Mouse (Mus musculus) hematopoietic stem cell, adult 5-6 weeks (primary cell): ENCODE measurements around the gene Kiss1r. TPM values are rescaled to one million over a fixed set of nuclear protein-coding genes. Genes with fewer than 3 reads are reported as not detected.

Experiments
- ATAC-seq, 2 experiments: fragments of 125-278 bp in 1 of 2; replicated peaks in 1 of 2; 2 replicates each; pipeline ENCODE4 v1.8.0; 2016 to 2017; ENCODE audit warnings: inconsistent platforms in 2 of 2, mild to moderate bottlenecking in 2 of 2, moderate number of reproducible peaks in 2 of 2, low read depth in 1 of 2, moderate TSS enrichment in 1 of 2; ENCODE audit not compliant: low FRiP score in 2 of 2, poor library complexity in 2 of 2, severe bottlenecking in 2 of 2, insufficient read depth in 1 of 2, low TSS enrichment in 1 of 2
- total RNA-seq: library from RNA; stranded (forward); fragments of 172-1452, 232-1000 nt; gene quantifications from 2 replicates; pipeline ENCODE4 v1.2.3, GENCODE M21; 2017

The Kiss1r gene
- total RNA-seq, 1 experiment from 2014 or later, result 0.10 TPM

DNA sequence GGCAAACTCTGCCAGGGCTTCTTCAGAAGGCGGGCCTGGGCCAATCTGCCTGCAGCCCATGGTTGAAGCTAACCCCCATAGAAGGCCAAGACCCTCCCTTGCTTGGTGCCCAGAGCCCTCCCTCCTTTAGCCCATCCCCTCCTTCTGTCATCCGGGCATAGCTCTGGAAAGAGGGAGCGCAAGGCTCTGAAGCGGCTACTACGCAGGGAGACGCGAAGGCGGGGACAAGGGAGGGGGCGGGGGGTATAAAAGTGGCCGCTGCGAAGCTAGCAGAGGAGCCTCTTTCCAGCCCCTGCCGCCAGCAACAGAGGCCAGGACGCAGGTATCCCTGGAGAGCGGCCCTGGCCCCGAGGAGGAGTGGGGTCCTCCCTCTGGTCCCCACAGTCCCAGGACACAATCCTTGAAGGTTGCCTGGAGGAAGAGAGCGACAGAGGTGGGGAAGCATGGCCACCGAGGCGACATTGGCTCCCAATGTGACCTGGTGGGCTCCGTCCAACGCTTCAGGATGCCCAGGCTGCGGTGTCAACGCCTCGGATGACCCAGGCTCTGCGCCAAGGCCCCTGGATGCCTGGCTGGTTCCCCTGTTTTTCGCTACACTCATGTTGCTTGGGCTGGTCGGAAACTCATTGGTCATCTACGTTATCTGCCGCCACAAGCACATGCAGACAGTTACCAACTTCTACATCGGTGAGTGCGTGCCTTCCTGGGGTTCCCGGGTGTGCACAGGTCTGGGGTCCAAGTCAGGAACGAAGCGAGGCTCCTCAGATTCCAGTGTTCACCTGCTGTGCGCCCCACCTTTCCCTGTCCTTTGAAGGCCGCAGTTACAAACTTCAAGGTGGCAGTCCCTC, 1.7 kb downstream of the Kiss1r start:
- ATAC-seq, result no peak

DNA sequence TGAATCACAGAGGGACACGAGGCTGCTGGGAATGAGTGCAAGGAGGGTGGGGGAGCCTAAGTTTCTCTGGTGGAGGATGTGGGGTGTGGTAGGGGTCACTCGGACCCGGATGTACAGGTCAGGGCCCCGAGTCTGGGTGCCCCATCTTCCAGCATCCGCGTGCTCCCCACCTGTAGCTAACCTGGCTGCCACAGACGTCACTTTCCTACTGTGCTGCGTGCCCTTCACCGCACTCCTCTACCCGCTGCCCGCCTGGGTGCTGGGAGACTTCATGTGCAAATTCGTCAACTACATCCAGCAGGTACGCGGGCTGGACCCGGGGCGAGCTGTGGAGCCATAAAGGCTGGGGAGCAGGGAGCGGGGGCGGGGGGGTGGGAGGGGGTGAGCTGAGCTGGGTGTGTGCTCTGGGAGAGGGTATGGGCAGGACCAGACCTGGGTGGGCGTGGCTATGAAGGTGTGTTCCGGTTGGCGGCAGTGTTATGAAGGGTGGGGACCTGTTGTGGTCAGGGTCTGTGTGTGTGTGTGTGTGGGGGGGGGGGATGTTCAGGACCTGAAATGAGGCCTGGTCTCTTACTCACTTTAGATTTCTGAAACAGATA, 2.6 kb downstream of the Kiss1r start:
- ATAC-seq, result no peak

DNA sequence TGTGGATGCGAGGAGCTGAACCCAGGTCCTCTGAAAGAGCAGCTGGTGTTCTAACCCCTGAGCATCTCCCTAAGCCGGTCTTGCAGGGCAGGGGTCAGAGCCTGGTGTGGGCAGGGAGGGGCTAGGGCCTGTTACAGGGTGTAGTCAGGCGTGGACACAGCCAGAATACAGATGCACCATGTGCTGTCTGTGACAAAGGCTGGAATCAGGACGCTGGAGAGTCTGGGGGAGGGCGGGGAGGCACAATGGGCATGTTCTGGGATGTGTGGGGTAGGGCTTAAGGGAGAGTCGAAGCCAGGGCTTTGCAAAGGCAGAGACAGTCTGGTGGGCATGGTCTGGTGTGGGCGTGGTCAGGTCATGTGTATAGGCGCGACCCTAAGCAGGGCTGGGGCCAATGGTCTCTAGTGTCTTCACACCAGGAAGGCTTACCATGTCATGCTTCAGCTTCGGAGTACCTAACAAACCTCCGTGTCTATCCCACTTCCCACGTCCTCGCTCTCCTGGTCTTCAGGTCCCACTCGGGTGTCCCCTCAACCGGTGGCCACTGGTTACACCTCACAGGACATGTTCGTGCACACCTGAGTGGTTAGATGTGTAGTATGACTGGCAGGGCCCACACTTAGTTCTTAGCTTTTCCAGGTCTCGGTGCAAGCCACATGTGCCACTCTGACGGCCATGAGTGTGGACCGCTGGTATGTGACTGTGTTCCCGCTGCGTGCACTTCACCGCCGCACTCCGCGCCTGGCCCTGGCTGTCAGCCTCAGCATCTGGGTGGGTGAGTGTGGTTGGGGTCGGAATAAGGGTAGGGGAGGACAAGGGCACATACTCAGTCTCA, 3.5 kb downstream of the Kiss1r start:
- no peak for ATAC-seq

DNA sequence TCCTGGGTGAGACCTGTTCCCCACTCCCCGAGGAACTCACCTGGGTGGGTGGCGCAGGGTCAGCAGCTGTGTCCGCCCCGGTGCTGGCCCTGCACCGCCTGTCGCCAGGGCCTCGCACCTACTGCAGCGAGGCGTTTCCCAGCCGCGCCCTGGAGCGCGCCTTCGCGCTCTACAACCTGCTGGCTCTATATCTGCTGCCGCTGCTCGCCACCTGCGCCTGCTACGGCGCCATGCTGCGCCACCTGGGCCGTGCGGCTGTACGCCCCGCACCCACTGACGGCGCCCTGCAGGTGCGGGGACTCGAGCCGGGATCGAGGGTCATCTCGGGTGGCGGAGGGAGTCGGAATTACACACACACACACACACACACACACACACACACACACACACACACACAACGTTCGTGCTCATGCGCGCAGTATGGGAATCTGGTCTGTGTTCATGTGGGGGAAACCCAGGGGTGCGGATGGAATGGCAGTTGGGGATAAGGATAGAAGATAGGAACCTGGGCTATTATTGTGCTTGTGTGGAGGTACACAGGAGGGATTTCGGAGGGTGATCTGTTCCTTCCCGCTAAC, 4.3 kb downstream of the Kiss1r start, which contains the start of gene R3hdm4:
Gene R3hdm4, minus strand, starts transcription at position 251 of the 578 bp plus-strand sequence.
- ATAC-seq, result no peak

DNA sequence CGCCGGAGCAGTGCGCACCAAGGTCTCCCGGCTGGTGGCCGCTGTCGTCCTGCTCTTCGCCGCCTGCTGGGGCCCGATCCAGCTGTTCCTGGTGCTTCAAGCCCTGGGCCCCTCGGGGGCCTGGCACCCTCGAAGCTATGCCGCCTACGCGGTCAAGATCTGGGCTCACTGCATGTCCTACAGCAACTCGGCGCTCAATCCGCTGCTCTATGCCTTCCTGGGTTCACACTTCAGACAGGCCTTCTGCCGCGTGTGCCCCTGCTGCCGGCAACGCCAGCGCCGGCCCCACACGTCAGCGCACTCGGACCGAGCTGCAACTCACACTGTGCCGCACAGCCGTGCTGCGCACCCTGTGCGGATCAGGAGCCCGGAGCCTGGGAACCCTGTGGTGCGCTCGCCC, 4.8 kb downstream of the Kiss1r start:
- no peak for ATAC-seq

DNA sequence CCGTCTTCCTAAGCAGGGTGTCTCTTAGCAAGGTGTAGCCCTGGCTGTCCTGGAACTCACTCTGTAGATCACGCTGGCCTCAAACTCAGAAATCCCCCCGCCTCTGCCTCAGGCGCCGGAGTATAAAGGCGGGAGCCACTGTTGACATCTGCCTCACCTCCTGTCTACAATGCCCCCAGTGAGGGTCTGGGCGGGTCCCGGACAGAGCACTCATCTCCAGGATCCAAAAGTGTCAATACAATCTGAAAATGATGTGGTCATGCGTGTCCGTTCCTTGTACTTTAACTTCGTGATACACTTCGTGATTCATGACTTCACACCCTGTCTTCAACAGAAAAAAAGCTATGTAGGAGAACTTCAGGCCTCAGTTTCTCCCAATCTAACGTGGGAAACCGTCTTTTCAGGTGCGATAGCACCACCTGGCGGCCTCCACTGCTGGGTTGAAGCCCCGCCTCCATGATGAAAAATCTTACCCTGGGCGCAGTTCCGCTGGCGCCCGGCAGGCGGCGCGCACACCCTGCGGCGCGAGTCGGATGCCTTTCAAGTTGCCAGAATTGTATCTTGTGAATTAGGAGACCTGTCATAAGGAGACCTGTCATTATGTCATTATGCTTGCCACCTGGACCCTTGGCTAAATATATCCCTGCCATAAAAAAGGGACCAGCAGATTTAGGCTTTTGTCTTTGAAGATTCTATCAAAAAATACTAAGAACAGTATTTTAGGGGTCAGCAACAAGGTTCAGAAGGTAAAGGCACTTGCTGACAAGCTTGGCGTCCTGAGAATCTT, 8.4 kb downstream of the Kiss1r start:
- peak; percentile 33 to 36; a peak in 2 of 4 replicates for ATAC-seq

DNA sequence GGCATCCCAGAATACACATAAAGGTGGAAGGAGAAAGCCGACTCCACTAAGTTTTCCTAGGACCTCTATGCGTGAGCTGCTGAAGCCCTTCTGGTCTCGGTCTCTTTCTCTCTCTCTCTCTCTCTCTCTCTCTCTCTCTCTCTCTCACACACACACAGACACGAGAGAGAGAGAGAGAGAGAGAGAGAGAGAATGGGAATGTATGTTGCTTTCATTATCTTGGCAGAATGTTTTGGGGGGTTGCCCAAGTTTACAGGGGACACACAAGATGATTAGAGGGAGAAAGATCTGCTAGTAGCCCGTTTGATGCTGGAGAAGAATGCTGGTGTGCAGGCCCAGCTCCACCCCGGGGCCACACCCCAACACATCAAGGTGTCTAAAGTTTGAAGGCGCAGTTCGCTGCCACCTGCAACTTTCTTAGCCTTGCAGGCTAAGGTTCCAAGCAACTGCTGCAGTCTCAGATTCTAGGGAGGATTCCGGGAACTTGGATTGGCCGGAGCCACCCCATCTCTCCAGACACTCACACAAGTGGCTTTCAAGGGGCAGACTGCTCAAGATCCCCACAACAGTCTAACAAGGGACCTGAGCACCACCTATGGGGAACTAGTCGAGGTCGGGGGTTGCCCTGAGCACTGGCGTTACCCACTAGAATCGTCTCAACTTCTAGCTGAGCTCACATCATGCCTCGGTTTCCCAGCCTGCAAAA, 9.2 kb downstream of the Kiss1r start:
- no peak for ATAC-seq

DNA sequence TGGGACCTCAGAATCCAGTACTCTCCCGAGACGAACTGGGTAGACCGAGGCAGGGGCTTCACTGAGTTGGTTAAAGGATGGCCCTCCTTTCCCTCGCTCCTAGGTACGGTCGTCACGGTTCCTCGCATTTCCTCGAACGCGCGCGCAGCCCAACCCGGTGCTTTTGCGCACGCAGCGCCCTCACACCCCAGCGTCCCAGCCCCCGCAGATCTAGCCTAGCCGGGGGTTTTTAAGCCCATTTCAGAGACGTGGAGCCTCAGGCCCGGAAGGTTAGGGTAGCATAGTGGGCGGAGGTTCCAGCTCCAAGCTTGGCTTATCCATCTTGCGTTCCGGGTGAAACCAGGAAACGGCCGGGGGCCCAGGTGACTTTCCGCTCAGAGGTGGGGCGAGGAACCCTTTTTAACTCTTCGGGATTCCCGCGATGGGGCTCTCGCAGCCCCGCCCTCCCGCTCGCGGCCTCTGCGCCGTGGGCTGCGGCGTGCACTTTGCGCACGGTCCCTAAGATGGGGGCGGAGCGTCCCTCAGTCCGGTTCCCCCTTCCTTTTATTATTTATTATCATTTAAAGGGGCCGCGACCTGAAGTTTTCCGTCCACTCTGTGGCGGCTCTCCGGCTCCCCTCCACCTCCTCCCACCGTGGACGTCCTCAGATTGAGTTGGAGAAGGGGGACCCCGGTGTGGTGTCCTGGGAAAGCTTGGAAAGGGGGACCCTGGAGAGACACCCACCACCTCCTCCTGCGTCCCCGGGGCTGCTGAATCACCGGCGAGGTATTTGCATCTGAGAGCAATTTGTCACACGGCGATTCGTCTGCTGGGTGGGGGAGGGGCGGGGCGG, 9.9 kb downstream of the Kiss1r start, which contains the start of gene Arid3a:
Gene Arid3a, plus strand, starts transcription at position 553 of the 833 bp plus-strand sequence.
- ATAC-seq, result peak; percentile 57 to 67

DNA sequence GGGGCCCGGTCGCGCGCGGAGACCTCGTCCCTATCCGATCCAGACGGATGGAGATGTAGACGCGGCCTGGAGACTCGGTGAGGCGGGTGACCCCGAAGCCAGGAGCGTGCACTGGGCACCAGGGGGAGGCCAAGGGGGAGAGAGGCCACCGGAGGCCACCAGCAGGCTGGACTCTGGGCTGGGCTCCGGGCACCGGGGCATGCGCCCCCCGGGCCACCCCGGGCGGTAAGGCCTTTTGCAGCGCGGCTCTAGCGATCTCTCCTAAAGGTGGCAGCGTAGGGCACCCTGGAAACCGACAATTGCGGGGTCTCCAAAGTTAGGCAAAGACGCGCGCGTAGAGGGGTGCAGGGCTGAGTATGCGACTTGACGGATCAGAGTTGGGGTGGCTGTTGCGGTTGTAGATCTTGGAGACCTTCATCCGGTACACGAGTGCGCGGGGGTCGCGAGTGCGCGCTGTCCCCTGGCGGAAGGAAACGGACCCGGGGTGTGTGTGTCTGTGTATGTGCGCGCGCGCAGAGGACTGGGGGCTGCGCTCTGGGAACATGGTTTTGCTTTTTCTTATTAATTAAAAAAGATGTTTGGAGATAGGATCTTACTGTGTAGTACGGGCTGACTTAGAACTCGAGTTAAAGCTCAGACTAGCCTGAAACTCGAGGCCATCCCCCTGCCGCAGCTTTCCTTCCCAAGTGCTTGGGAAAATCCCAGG, 10.7 kb downstream of the Kiss1r start:
- no peak for ATAC-seq

DNA sequence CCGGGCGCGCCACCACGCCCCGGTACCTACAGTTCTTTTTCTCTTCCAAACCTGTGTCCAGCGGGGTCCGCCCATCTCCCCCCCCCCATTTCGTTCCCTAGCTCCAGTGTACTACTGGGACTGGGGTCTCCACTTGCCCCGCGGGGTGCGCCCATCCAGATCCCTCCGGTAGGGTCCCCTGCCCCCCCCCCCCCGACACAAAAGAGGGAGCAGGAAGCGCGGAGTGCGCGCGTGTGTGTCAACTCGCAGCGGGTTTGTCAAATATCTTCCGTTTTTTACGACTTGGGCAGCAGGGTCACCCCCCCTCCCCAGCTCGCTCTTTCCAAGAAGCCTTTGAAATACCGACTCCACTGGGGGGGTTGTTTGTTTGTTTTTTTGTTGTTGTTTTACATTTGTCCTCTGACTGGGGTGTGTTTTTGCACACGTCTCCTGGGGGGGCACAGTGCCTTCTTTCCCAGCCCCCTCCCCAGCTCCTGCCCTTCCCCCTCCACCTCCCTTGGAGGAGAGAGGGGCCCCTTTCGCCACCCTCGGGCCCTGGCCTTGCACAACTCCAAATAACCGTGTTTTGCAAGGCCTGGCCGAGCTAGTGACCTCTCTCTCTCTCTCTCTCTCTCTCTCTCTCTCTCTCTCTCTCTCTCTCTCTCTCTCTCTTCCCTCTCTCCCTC, 11.4 kb downstream of the Kiss1r start:
- no peak for ATAC-seq

DNA sequence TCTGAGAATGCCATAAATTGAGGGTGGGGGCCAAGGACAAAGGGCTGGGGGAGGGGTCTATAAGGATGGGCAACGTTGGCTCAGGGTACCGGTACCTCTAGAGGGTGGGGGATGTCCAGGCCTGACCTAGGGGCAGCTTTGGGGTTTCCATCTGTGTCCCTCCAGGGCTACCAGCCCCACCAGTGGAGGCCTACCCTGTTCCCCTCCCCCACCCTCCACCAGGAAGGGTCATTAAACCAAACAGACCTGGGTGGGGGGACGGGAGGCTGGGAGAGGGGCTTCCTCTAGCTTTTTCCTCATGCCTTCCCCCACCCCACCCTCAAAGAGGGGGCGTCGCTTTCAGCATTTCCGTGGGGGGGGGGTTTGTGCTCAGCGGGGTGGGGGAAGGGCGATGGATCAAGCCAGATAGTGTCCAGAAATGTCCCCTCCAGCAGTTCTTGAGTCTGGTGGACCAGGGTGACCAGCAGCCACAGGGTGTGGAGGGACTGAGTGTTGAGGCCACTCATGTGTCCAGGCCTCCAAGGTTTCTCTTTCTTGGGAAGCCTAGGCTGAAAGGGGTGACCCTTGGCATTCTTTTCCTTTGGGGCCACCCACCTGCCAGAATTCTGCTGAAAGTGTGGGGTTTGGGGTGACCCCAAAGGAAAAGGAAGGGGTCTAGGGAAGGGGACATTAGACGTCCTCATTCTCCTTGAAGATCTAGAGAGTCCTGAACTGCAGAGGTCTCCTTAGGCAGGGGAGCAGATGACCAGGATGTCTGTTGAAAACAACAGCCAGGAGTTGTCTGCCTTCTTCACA, 12.3 kb downstream of the Kiss1r start:
- no peak for ATAC-seq

DNA sequence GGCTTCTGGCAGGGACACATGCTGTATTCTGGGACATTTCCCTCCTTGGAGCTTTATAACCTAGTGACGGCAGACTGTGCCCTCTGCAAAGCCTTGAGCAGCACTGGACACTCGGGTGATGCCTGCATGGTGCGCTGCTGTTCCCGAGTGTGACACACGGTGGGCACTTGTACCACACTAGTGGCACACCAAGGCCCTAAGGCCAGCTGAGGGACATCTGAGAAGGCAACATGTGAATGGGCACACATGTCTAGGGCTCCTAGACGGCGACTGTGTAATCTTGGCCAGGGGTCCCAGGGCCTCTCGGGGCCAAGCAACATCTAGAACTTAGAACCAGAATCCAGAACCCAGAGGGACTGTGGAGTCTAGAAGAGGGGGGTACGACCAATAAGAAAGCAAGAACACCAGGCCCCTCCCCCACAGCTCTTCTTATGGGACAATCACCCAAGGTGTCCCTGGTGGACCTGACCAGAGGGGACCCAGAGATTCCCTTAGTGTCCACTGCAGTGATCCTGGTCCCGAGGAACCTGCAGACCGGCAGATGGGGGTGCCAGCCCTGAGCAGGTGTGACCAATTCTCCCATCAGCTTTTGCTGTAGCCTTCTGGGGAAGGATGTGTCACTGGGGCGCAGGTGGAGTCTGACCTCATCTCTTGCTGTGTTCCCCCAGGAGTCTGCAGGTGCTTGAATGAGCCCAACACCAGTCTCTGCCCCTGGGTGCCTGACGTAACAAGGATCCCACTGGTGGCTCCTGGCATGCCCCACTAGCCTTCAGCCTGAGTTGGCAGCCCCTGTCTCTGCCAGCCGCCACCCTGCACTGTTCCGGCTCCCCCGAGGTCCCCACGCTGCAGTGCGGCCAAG, 13.4 kb downstream of the Kiss1r start:
- ATAC-seq, result no peak

DNA sequence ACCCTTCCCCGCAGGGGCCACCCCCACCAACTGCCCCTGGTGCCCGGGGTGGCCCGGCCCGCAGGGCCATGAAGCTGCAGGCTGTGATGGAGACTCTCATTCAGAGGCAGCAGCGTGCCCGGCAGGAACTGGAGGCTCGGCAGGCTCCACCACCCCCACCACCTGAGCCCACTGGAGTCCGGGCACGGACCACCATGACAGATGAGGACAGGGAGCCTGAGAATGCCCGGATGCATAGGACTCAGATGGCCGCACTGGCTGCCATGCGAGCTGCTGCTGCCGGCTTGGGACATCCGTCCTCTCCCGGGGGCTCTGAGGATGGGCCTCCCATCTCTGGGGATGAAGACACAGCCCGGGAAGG, 14.0 kb downstream of the Kiss1r start:
- ATAC-seq, result no peak
